Mouse (Mus musculus) liver, postnatal 0 days (tissue): ENCODE measurements at regions not wholly inside any gene's neighbourhood (a gene's known extent, or its start where the extent isn't known, plus 50 kb on each side); places are given as distances from the start of the nearest gene placed in this dataset.

Experiments used
- ATAC-seq: fragments of 200-750 bp; cut with Nextera tagmentation; 2 replicates; pipeline ENCODE4 v1.8.0; 2017; ENCODE audit warnings: mild to moderate bottlenecking, moderate library complexity
- DNase-seq: peaks from one replicate; pipeline ENCODE4 v3.0.0-alpha.2; 2016
- H3K27ac ChIP-seq: fragments of 300-500 bp; sonication (generic); 2 replicates; pipeline ENCODE4 v1.5.1; 2014; ENCODE audit warnings: antibody characterized with exemption, moderate library complexity, mild to moderate bottlenecking, low read depth
- H3K27me3 ChIP-seq: fragments of 300-500 bp; sonication (generic); 2 replicates; pipeline ENCODE4 v1.6.1; 2014; ENCODE audit warnings: low read length, control low read depth, mixed read lengths; ENCODE audit not compliant: insufficient read depth
- H3K36me3 ChIP-seq: fragments of 300-500 bp; sonication (generic); replicated peaks from 2 replicates; pipeline ENCODE4 v1.6.1; 2014; ENCODE audit warnings: mild to moderate bottlenecking, control low read depth, low read length, moderate library complexity, mixed read lengths; ENCODE audit not compliant: insufficient read depth
- H3K4me1 ChIP-seq: fragments of 300-500 bp; sonication (generic); 2 replicates; pipeline ENCODE4 v1.6.1; 2014; ENCODE audit warnings: antibody characterized with exemption, mild to moderate bottlenecking, control low read depth; ENCODE audit not compliant: insufficient read depth
- H3K4me2 ChIP-seq: fragments of 300-500 bp; sonication (generic); 2 replicates; pipeline ENCODE4 v1.6.1; 2014; ENCODE audit warnings: low read depth, mild to moderate bottlenecking, low read length, moderate library complexity, mixed read lengths
- H3K4me3 ChIP-seq: fragments of 300-500 bp; sonication (generic); 2 replicates; pipeline ENCODE4 v1.5.1; 2014; ENCODE audit warnings: low read depth, low read length
- H3K9ac ChIP-seq: fragments of 300-500 bp; sonication (generic); replicated peaks from 2 replicates; pipeline ENCODE4 v1.6.1; 2014; ENCODE audit warnings: mild to moderate bottlenecking, moderate library complexity
- H3K9me3 ChIP-seq: fragments of 300-500 bp; sonication (generic); 2 replicates; pipeline ENCODE4 v1.6.1; 2016; ENCODE audit warnings: mild to moderate bottlenecking, control low read depth, low read length, mixed read lengths
- CTCF ChIP-seq: sonication (generic); IDR thresholded peaks from 2 replicates; pipeline ENCODE4 v1.5.1; 2016; ENCODE audit warnings: antibody characterized with exemption, low read depth
- EP300 ChIP-seq: IDR thresholded peaks from 2 replicates; pipeline ENCODE4 v1.6.1; 2016; ENCODE audit warnings: antibody characterized with exemption, low read depth, mild to moderate bottlenecking
- WGBS: fragments of 180-500 bp; shearing (Covaris S2); extraction: QIAGEN DNeasy Blood & Tissue Kit; methylation state at CpG from one replicate; pipeline ENCODE4 v1.1.7; 2014; ENCODE audit not compliant: insufficient replicate concordance; 5-methylcytosine and 5-hydroxymethylcytosine counted together

DNA sequence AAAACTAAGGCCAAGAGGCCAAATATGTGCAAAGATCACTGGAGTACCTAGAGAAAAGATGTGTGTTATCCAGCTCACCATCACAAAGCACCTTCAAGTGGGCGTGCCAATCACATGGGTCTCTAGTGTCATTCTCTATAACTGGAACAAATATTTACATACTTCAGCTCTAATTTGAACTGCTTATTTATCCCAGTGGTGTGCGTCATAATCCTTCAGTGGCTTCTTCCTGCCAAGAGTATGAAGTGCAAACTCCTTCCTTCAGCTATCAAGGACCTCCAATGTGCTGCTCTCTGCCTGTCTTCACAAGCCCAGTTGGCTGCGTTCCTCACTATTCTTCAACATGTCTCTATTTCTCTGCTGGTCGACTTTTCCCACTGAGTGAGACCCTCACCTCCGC lies 227.1 kb downstream of the Snx19 start:
- Histone ChIP-seq H3K36me3 (no peaks in the 10 kb centered on the region), H3K4me1 (no peaks in the 10 kb centered on the region), H3K4me2 (no peak overlapping the region), H3K9ac (no peak overlapping the region), H3K27me3 (no peaks in the 10 kb centered on the region), H3K9me3 (no peaks in the 10 kb centered on the region), H3K27ac (no peak overlapping the region), H3K4me3 (no peak overlapping the region)
- DNase-seq (no peak), ATAC-seq (no peak)
- TF ChIP-seq EP300 (no peak), CTCF (no peak)
- WGBS, result 73% methylated on average over 5 of the region's 5 CpGs

DNA sequence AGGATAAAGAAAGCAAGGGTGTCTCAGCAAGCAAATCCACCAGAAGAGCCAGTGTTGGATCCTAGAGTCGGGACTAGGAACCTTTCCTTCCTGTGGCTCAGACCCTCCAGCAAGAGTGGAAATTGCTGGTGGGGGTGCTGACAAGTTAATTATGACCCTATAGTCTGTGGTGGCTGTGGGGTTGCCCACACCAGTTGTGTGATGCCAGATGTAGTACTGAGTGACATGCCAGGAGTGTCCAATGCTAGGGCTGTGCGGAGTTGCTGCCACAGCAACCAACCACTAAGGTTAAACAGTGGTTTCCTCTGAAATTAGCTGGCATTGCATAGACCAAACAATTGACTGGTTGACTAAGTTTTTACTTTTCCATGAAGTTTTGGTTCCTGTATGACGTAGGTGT lies 226.3 kb downstream of the Snx19 start:
- WGBS, result 66% methylated on average over 3 of the region's 3 CpGs
- Histone ChIP-seq H3K9me3 (no peaks in the 10 kb centered on the region), H3K27ac (no peak overlapping the region), H3K9ac (no peak overlapping the region), H3K4me3 (no peak overlapping the region), H3K36me3 (no peaks in the 10 kb centered on the region), H3K27me3 (no peaks in the 10 kb centered on the region), H3K4me1 (no peaks in the 10 kb centered on the region), H3K4me2 (no peak overlapping the region)
- ATAC-seq, result no peak
- TF ChIP-seq EP300 (no peak), CTCF (no peak)
- no peak for DNase-seq

DNA sequence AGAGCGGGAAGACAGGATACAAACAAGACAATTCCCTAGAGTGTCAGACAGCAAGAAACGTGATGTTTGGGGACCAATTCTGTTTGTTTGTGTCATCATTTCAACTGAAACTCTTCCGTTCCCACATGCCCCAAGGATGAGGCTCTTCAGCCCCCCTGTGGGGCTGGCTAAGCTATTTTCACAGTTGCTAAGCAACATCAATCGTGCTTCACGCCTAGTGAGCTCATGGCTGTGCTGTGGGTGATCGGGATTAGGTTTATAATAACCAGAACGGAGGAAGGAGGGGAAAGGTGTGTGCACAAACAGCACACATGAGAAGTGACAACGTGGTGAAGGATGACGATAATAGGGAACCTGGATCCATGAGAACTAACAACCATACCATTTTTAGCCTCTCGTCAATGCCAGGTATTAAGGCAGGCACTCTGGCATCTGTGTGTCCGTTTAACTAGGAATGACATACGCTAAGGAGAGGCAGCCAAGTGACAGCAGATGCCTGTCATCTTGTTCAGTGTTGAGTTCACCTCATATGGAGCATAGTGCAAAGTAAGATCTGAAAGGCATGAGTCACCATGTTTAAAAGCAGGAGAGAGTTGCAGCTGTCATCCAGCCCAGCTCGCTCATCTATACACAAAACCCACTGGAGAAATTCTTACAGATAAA lies 222.6 kb downstream of the Snx19 start:
- no peak overlapping the region for H3K4me3 ChIP-seq
- TF ChIP-seq CTCF, result no peak
- TF ChIP-seq EP300, result no peak
- DNase-seq, result no peak
- H3K36me3 ChIP-seq, result no peaks in the 10 kb centered on the region
- H3K9me3 ChIP-seq, result no peaks in the 10 kb centered on the region
- no peak overlapping the region for H3K27ac ChIP-seq
- no peak overlapping the region for H3K9ac ChIP-seq
- WGBS, result 81% methylated on average over 13 of the region's 13 CpGs
- no peak for ATAC-seq
- H3K4me1 ChIP-seq, result no peaks in the 10 kb centered on the region
- H3K4me2 ChIP-seq, result no peak overlapping the region
- no peaks in the 10 kb centered on the region for H3K27me3 ChIP-seq

DNA sequence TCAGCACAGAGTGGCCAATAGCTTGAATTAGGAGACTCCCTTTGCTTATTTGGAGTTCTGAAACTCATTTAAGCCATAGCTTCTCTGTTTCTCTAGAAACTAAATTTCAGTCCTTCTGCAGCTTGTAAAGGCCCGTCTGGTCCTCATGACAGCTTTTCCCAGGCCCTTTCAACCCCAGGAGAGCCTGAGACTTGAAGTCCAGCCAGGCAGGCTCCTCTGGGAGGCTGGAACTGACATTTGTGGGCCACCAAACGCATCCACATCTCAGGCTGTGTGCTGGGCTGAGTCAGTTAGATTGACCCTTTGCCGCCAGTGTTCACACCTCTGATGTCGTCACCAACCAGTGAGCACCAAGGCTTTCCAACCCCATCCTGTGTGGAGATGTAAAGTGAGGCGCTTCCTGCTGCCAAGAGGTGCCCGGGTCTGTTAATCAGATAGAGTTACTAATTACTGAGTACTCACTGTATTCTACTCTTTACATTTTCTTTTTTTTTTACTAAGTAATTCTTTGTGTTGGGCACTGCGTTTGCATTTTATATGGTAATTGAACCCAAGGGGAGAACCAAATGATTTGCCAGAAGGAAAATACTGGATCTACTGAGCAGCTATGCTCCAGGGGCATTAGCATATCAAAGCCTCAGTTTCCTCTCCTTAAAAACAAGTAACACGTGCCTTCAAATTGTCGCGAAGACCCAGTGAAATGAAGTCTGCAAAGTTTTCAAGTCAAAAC lies 207.0 kb downstream of the Snx19 start:
- Histone ChIP-seq H3K36me3 (no peaks in the 10 kb centered on the region), H3K27me3 (no peaks in the 10 kb centered on the region), H3K27ac (no peak overlapping the region), H3K9ac (no peak overlapping the region), H3K4me1 (no peaks in the 10 kb centered on the region), H3K4me3 (no peak overlapping the region), H3K4me2 (no peak overlapping the region), H3K9me3 (no peaks in the 10 kb centered on the region)
- TF ChIP-seq EP300 (no peak), CTCF (no peak)
- no peak for ATAC-seq
- 48% methylated on average over 10 of the region's 10 CpGs for whole genome bisulfite sequencing
- no peak for DNase-seq

DNA sequence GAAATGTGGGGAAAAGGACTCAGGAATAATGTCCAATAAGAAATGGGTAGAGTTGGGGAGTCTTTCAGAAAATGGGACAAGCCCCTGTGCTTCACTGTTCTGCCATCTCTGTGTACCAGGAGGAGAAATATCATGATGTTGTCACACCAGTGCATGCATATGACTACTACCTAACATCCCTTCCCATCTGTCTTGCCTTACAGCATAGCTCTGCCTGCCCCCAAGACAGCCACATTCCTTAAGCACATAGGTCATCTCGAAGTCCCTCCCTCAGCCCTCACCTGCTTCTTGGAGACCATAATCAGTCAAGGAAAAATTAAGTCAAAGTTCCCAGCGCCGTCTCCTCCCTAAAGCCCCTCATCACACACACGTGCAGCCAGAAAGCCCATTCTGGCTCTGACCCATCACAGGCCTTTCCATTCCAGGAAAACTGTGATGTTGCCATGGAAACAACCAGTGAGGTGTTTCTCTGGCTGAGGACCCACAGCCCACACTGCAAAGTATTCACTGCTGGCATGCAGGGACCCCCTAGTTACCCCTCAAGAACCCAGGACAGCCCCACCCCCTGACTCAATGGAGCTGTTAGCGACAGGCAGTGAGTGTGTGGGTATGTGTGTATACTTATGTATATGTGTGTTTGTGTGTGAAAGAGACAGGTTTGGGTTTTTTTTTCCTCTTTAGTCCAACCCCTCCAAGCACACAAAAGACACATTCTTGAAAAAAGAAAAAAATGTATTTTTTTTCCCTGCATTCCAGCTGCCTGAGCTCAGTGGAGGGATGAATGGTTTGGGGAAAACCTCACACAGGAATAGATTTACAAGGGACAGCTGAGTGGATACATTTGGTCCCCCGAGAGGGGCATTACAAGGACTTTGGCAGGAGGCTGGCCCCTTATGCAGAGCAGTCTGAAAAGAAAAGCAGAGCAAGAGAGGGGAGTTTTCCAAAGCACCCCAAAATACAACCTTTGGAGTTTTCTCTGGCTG lies 205.5 kb downstream of the Snx19 start:
- no peaks in the 10 kb centered on the region for H3K9me3 ChIP-seq
- H3K4me2 ChIP-seq, result no peak overlapping the region
- DNase-seq (no peak), ATAC-seq (no peak)
- no peaks in the 10 kb centered on the region for H3K4me1 ChIP-seq
- no peak overlapping the region for H3K27ac ChIP-seq
- no peak for TF ChIP-seq EP300
- TF ChIP-seq CTCF, result no peak
- no peaks in the 10 kb centered on the region for H3K36me3 ChIP-seq
- H3K4me3 ChIP-seq, result no peak overlapping the region
- H3K9ac ChIP-seq, result no peak overlapping the region
- no peaks in the 10 kb centered on the region for H3K27me3 ChIP-seq
- WGBS, result 56% methylated on average over 6 of the region's 6 CpGs

DNA sequence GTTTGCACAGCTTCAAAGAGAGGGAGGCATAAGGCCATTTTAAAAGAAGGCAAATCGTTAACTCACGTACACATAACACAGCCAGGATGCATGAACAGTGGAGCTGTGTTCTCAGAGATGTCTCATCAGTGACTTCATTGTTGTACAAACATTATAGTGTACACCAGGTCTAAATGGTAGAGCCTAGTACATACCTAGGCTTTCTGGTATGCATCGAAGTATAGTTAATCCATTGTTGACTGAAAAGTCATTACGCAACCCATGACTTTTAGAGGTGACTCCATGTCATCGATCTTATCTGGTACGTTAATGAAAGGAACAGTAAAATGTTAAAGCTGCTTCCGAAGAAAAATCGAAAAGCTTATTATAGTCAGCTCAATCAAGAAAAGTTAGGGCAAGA lies 198.7 kb downstream of the Snx19 start:
- Histone ChIP-seq H3K9ac (no peak overlapping the region), H3K4me2 (no peak overlapping the region), H3K27ac (no peak overlapping the region), H3K4me1 (no peaks in the 10 kb centered on the region), H3K27me3 (no peaks in the 10 kb centered on the region), H3K9me3 (no peaks in the 10 kb centered on the region), H3K36me3 (no peaks in the 10 kb centered on the region), H3K4me3 (no peak overlapping the region)
- DNase-seq (no peak), ATAC-seq (no peak)
- 71% methylated on average over 8 of the region's 8 CpGs for WGBS
- no peak for TF ChIP-seq CTCF
- TF ChIP-seq EP300, result no peak
